Mouse (Mus musculus) lung, embryonic 16.5 days (tissue): ENCODE measurements around the gene Smr2. TPM values are rescaled to one million over a fixed set of nuclear protein-coding genes. Genes with fewer than 3 reads are reported as not detected.
"Not testable (repeated sequence)": the region's sequence is repeated elsewhere in the genome, so short reads cannot be mapped to it uniquely, and the experiment has no call there.

ENCODE experiments used
- ATAC-seq: fragments of 200-750 bp; cut with Nextera tagmentation; 2 replicates; pipeline ENCODE4 v1.8.0; 2017; ENCODE audit warnings: low read depth, mild to moderate bottlenecking, moderate library complexity
- H3K27ac ChIP-seq: fragments of 300-500 bp; sonication (generic); 2 replicates; pipeline ENCODE4 v1.5.1; 2014; ENCODE audit warnings: mild to moderate bottlenecking, control low read depth, low read length
- H3K27me3 ChIP-seq: fragments of 300-500 bp; sonication (generic); 2 replicates; pipeline ENCODE4 v1.6.1; 2014; ENCODE audit warnings: low read depth, low read length, mixed read lengths; ENCODE audit not compliant: control insufficient read depth, insufficient read depth
- H3K36me3 ChIP-seq: fragments of 300-500 bp; sonication (generic); 2 replicates; pipeline ENCODE4 v1.6.1; 2014; ENCODE audit warnings: low read length; ENCODE audit not compliant: control insufficient read depth, insufficient read depth
- H3K4me1 ChIP-seq: fragments of 300-500 bp; sonication (generic); replicated peaks from 2 replicates; pipeline ENCODE4 v1.6.1; 2014; ENCODE audit warnings: low read length, mixed read lengths; ENCODE audit not compliant: control insufficient read depth, insufficient read depth
- H3K4me2 ChIP-seq: fragments of 300-500 bp; sonication (generic); 2 replicates; pipeline ENCODE4 v1.6.1; 2014; ENCODE audit warnings: low read depth, low read length, control low read depth
- H3K4me3 ChIP-seq: fragments of 300-500 bp; sonication (generic); 2 replicates; pipeline ENCODE4 v1.5.1; 2014; ENCODE audit warnings: mild to moderate bottlenecking, low read length, control low read depth
- H3K9ac ChIP-seq: fragments of 300-500 bp; sonication (generic); 2 replicates; pipeline ENCODE4 v1.6.1; 2014; ENCODE audit warnings: low read length, control low read depth
- H3K9me3 ChIP-seq: fragments of 300-500 bp; sonication (generic); 2 replicates; pipeline ENCODE4 v1.6.1; 2016; ENCODE audit warnings: low read length; ENCODE audit not compliant: control insufficient read depth
- whole genome bisulfite sequencing: fragments of 180-500 bp; shearing (Covaris S2); extraction: QIAGEN DNeasy Blood & Tissue Kit; methylation state at CpG from one replicate; pipeline ENCODE4 v1.1.7; 2014; 5-methylcytosine and 5-hydroxymethylcytosine counted together
- polyA plus RNA-seq: library from polyadenylated mRNA; unstranded; fragments of >200 nt; fragmentation: Nextera tagmentation; extraction: Ambion mirVana; gene quantifications from 2 replicates; pipeline ENCODE4 v1.2.1, GENCODE M21; 2015

The Smr2 gene
- polyA plus RNA-seq, result not detected in 2 replicates

- not testable (repeated sequence) for H3K36me3 ChIP-seq
Measured at GRCm38 (mm10) chr5:88086256-88086655, at the start of gene Smr2. Gene Smr2, plus strand, starts transcription at chr5:88086556.

DNA sequence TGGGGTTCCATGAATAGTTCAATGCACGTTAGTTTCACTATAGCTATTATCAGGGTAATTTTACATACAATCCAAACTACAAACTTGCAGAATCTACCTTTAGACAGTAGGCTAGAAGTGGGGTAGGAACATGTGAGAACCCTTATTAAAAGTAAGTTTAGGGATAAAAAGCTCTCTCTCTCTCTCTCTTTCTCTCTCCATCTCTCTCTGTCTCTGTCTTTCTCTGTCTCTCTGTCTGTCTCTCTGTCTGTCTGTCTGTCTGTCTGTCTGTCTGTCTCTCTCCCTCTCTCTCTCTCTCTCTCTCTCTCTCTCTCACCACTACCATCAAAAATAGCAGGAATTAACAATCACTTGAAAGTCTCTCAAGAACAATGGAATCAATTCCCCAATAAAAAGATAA is 25.1 kb downstream of the Smr2 start, which contains the start of gene Gm11116:
Gene Gm11116 (minus strand): TSS at position 101 of the 400 bp plus-strand sequence.
- Histone ChIP-seq H3K9ac (no peak within 1 kb of the TSS), H3K4me3 (no peak within 1 kb of the TSS), H3K36me3 (no peaks in the 10 kb centered on the region), H3K27ac (no peak within 1 kb of the TSS), H3K9me3 (no peaks in the 10 kb centered on the region), H3K27me3 (no peaks in the 10 kb centered on the region), H3K4me2 (no peak within 1 kb of the TSS), H3K4me1 (no peaks in the 10 kb centered on the region)
- WGBS, result 77% methylated on average over 1 of the region's 1 CpGs
- ATAC-seq, result no peak

More at GRCm38 (mm10) chr5:88086256-88086655, at the start of gene Smr2:
- not testable (repeated sequence) for H3K27me3 ChIP-seq, H3K4me2 ChIP-seq, ATAC-seq, H3K4me3 ChIP-seq, H3K27ac ChIP-seq, H3K9ac ChIP-seq, H3K4me1 ChIP-seq, H3K9me3 ChIP-seq

DNA sequence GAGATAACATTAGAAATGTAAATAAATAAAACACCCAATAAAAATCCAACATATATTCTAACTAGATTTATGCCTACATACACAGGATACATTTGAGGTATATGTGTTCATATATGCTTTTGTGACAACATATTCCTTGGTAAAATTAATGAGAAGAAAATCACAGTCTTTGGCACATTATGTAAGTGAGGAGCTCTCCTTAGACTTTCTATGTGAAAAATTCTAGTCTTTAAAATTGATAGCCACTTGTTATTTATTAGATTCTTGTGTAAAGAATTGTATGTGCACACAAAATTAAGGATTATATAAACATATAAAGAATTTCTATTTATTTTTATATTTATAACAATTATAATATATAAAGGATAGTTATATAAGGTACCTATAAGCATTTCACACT is 67.6 kb downstream of the Smr2 start, which contains the start of gene Gm11115:
Gene Gm11115 (minus strand): TSS at position 101 of the 400 bp plus-strand sequence.
- H3K27me3 ChIP-seq, result no peaks in the 10 kb centered on the region
- no peak for ATAC-seq
- no peak within 1 kb of the TSS for H3K27ac ChIP-seq
- H3K4me1 ChIP-seq, result no peaks in the 10 kb centered on the region
- H3K9ac ChIP-seq, result no peak within 1 kb of the TSS
- H3K4me3 ChIP-seq, result no peak within 1 kb of the TSS
- no peaks in the 10 kb centered on the region for H3K9me3 ChIP-seq
- H3K36me3 ChIP-seq, result no peaks in the 10 kb centered on the region
- H3K4me2 ChIP-seq, result no peak within 1 kb of the TSS

Other genes with a start within 250 kb of the Smr2 start
- not detected in 2 replicates for gene Odam, start 201.5 kb upstream of the Smr2 start, polyA plus RNA-seq
- gene Csn3, start 161.0 kb upstream of the Smr2 start, polyA plus RNA-seq, result not detected in 2 replicates
- gene 2310003L06Rik, start 117.1 kb upstream of the Smr2 start, polyA plus RNA-seq, result not detected in 2 replicates
- not detected in 2 replicates for gene Gm28434, start 117.0 kb upstream of the Smr2 start, polyA plus RNA-seq
- not detected in 2 replicates for gene Cabs1, start 107.1 kb upstream of the Smr2 start, polyA plus RNA-seq
- not detected in 2 replicates for gene Smr3a, start 84.0 kb upstream of the Smr2 start, polyA plus RNA-seq
- gene Gm11116, start 25.0 kb downstream of the Smr2 start, polyA plus RNA-seq, result not detected in 2 replicates
- not detected in 2 replicates for gene Gm11115, start 67.5 kb downstream of the Smr2 start, polyA plus RNA-seq
- not detected in 2 replicates for gene Gm7714, start 182.4 kb downstream of the Smr2 start, polyA plus RNA-seq
- not detected in 2 replicates for gene Prol1, start 230.8 kb downstream of the Smr2 start, polyA plus RNA-seq